Mouse (Mus musculus): Measurements from ENCODE around the gene Ptpn6. TPM values are rescaled to one million over a fixed set of nuclear protein-coding genes. Genes with fewer than 3 reads are reported as not detected.

The Ptpn6 gene
- polyA plus RNA-seq, 1 experiment from 2014 or later: 7.9 TPM

DNA sequence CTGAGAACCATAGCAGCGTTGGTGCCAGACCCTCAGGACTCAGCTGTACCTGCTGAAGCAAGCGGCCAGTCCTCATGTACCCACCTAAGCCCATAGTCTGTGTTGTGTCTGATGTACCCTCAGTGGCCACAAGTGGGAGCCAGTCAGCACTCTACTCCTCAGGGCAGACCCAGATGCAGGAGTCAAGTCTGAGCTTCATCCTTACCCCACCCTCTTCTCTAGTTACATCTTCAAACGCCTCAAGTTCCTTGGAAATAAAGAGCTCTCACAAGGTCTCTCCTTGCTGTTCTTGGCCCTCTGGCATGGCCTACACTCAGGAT lies 35.8 kb downstream of the Ptpn6 start:
- ATAC-seq (ENCODE audit: low FRiP score) (peak; percentile 73; the same call in 1 of the 2 replicates), DNase-seq (ENCODE audit: low spot score) (peak; percentile 76)
- H3K36me3 ChIP-seq (ENCODE audit: control insufficient read depth, insufficient read depth, low read length): peaks cover 18% of the 10 kb centered on the region
- H3K9ac ChIP-seq (ENCODE audit: low read depth, low read length): no peak overlapping the region
- H3K9me3 ChIP-seq (ENCODE audit: control insufficient read depth, low read length): no peaks in the 10 kb centered on the region
- no peaks in the 10 kb centered on the region for H3K27me3 ChIP-seq (ENCODE audit: control insufficient read depth, insufficient read depth, low read length)
- H3K4me3 ChIP-seq (ENCODE audit: low read depth, low read length): no peak overlapping the region
- H3K27ac ChIP-seq (ENCODE audit: low read depth, low read length): no peak overlapping the region
- no peaks in the 10 kb centered on the region for H3K4me1 ChIP-seq (replicated peaks; ENCODE audit: control insufficient read depth, insufficient read depth, low read length)
- 55% methylated on average over 3 of the region's 3 CpGs for WGBS
- H3K4me2 ChIP-seq (replicated peaks; ENCODE audit: low read depth, low read length): no peak overlapping the region

DNA sequence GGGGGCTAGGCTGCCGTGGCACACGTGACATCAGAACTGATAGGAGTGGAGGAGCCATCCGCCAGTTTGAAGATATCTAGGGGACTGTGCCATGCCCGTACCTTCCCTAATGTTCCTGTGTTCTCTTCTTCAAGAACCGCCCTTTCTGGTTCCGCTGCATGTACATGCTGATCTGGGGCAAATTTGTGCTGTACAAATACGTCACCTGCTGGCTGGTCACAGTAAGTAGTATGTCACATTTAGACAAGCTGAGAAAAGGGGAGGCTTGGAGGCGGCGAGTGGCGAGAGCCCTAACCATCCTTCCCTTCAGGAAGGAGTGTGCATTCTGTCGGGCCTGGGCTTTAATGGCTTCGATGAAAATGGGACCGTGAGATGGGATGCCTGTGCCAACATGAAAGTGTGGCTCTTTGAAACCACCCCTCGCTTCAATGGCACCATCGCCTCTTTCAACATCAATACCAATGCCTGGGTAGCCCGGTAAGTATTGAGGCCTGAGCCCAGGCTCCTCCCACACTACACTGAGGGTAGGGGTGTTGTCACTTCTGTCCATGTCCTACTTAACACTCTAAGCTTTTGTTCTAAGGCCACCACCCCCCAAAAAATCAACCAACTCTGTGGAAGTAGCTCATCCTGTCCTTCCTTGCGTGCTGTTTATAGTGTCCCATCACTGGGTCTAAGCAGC lies 36.3 kb downstream of the Ptpn6 start:
- WGBS: 94% methylated on average over 17 of the region's 17 CpGs
- H3K36me3 ChIP-seq (ENCODE audit: control insufficient read depth, insufficient read depth, low read length): peaks cover 18% of the 10 kb centered on the region

DNA sequence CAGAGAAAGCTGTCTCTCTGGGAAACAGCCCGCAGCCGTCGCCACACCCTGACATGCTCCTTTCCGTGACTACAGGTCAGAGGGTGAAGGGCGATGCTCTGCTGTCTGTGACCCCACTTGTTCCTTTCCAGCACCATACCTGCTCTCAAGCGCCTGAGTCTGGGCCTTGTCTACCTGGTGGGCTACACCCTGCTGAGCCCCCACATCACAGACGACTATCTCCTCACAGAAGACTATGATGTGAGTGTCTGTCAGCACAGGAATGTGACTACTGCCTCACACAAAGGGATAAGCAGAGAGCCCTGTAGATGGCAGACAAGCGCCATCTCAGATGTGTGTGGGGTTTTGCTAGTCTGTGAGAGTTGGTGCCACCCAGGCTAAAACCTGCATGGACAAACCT lies 37.2 kb downstream of the Ptpn6 start:
- no peaks in the 10 kb centered on the region for H3K4me1 ChIP-seq (replicated peaks; ENCODE audit: control insufficient read depth, insufficient read depth, low read length)
- no peak overlapping the region for H3K27ac ChIP-seq (ENCODE audit: low read depth, low read length)
- H3K4me3 ChIP-seq (ENCODE audit: low read depth, low read length): no peak overlapping the region
- H3K36me3 ChIP-seq (ENCODE audit: control insufficient read depth, insufficient read depth, low read length): peaks cover 18% of the 10 kb centered on the region
- DNase-seq (ENCODE audit: low spot score): no peak
- no peak overlapping the region for H3K4me2 ChIP-seq (replicated peaks; ENCODE audit: low read depth, low read length)
- 78% methylated on average over 8 of the region's 8 CpGs for WGBS
- H3K9me3 ChIP-seq (ENCODE audit: control insufficient read depth, low read length): no peaks in the 10 kb centered on the region
- peak; percentile 28; the same call in 1 of the 2 replicates for ATAC-seq (ENCODE audit: low FRiP score)
- no peaks in the 10 kb centered on the region for H3K27me3 ChIP-seq (ENCODE audit: control insufficient read depth, insufficient read depth, low read length)
- no peak overlapping the region for H3K9ac ChIP-seq (ENCODE audit: low read depth, low read length)

More for the DNA sequence above, 36.3 kb downstream of the Ptpn6 start:
- Histone ChIP-seq H3K27ac (ENCODE audit: low read depth, low read length) (no peak overlapping the region), H3K27me3 (ENCODE audit: control insufficient read depth, insufficient read depth, low read length) (no peaks in the 10 kb centered on the region), H3K9ac (ENCODE audit: low read depth, low read length) (no peak overlapping the region), H3K9me3 (ENCODE audit: control insufficient read depth, low read length) (no peaks in the 10 kb centered on the region), H3K4me3 (ENCODE audit: low read depth, low read length) (no peak overlapping the region), H3K4me2 (replicated peaks; ENCODE audit: low read depth, low read length) (no peak overlapping the region), H3K4me1 (replicated peaks; ENCODE audit: control insufficient read depth, insufficient read depth, low read length) (no peaks in the 10 kb centered on the region)
- DNase-seq (ENCODE audit: low spot score) (no peak), ATAC-seq (ENCODE audit: low FRiP score) (no peak; the same call in 1 of the 2 replicates)

DNA sequence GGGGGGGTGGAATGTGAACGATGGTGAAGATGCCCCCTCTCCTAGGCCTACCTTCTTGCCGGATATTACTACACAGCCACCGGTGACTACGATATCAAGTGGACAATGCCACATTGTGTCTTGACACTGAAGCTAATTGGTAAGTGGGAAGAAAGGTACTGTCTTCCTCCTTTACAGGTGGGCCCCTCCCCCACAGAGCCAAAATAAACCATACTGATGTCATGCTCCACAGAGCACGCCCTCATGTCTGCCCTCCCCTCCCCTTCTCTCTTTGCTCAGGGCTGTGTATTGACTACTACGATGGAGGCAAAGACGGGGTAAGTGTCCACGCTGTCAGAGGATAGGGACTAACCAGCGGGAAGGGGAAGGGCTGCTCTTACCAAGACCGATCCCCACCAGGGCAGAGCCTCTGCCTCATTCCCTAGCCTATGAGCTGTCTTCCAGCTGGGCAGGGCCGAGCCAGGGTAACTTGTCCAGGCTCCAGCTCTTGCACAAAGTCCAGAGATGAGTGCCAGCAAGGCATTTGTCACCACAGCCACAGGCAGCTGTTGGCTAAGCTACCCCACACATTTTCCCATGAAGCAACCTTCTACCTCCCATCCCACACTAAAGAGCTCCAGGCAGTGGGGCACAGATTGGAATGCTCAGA lies 38.4 kb downstream of the Ptpn6 start:
- ATAC-seq (ENCODE audit: low FRiP score): no peak
- WGBS: 85% methylated on average over 11 of the region's 11 CpGs
- no peaks in the 10 kb centered on the region for H3K4me1 ChIP-seq (replicated peaks; ENCODE audit: control insufficient read depth, insufficient read depth, low read length)
- H3K27me3 ChIP-seq (ENCODE audit: control insufficient read depth, insufficient read depth, low read length): no peaks in the 10 kb centered on the region
- no peak for DNase-seq (ENCODE audit: low spot score)
- H3K9me3 ChIP-seq (ENCODE audit: control insufficient read depth, low read length): no peaks in the 10 kb centered on the region
- no peak overlapping the region for H3K27ac ChIP-seq (ENCODE audit: low read depth, low read length)
- no peak overlapping the region for H3K9ac ChIP-seq (ENCODE audit: low read depth, low read length)
- no peak overlapping the region for H3K4me3 ChIP-seq (ENCODE audit: low read depth, low read length)
- H3K4me2 ChIP-seq (replicated peaks; ENCODE audit: low read depth, low read length): no peak overlapping the region
- H3K36me3 ChIP-seq (ENCODE audit: control insufficient read depth, insufficient read depth, low read length): peaks cover 12% of the 10 kb centered on the region

DNA sequence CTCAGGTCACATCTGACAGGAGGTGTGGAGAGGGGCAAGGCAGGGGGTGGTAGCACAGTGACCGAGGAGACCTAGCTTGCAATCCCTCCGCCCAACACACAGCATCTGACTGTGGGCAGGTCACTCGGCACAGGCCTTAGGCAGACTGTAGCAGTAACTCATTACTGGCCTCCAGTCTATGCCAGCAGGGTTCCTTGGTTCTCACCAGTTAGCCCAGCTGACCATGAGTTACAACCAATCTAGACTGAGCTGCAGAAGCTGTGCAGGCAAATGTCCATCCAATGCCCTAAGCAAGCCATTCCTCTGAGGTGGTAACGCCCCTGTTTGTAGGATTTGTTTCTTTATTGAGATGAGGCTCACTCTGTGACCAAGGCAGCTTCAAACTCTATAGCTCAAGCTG lies 39.1 kb downstream of the Ptpn6 start:
- Histone ChIP-seq H3K9me3 (ENCODE audit: control insufficient read depth, low read length) (no peaks in the 10 kb centered on the region), H3K9ac (ENCODE audit: low read depth, low read length) (no peak overlapping the region), H3K4me1 (replicated peaks; ENCODE audit: control insufficient read depth, insufficient read depth, low read length) (no peaks in the 10 kb centered on the region), H3K27ac (ENCODE audit: low read depth, low read length) (no peak overlapping the region), H3K4me3 (ENCODE audit: low read depth, low read length) (no peak overlapping the region), H3K36me3 (ENCODE audit: control insufficient read depth, insufficient read depth, low read length) (peaks cover 9% of the 10 kb centered on the region), H3K27me3 (ENCODE audit: control insufficient read depth, insufficient read depth, low read length) (no peaks in the 10 kb centered on the region), H3K4me2 (replicated peaks; ENCODE audit: low read depth, low read length) (no peak overlapping the region)
- no peak for ATAC-seq (ENCODE audit: low FRiP score)
- 84% methylated on average over 4 of the region's 4 CpGs for WGBS
- DNase-seq (ENCODE audit: low spot score): no peak

DNA sequence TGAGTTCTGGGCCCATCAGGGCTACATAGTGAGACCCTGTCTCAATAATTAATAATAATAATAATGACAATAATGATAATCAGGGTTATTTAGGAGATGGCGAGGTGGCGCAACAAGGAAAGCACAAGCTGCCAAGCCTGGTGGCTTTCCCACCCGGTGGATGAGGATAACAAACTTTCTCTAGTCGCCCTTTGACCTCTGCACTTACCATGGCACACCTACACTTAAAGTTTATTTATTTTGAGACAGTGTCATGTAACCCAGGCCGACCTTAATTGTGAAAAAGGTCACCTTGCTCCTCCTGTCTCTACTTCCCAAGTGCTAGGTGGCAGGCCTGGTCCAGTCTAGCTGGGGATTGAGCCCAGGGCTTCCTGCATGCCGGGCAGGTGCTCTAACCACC lies 39.8 kb downstream of the Ptpn6 start:
- H3K9ac ChIP-seq (ENCODE audit: low read depth, low read length): no peak overlapping the region
- DNase-seq (ENCODE audit: low spot score) (no peak), ATAC-seq (ENCODE audit: low FRiP score) (no peak)
- no peaks in the 10 kb centered on the region for H3K4me1 ChIP-seq (replicated peaks; ENCODE audit: control insufficient read depth, insufficient read depth, low read length)
- H3K4me2 ChIP-seq (replicated peaks; ENCODE audit: low read depth, low read length): no peak overlapping the region
- H3K27me3 ChIP-seq (ENCODE audit: control insufficient read depth, insufficient read depth, low read length): no peaks in the 10 kb centered on the region
- H3K9me3 ChIP-seq (ENCODE audit: control insufficient read depth, low read length): no peaks in the 10 kb centered on the region
- peaks cover 6% of the 10 kb centered on the region for H3K36me3 ChIP-seq (ENCODE audit: control insufficient read depth, insufficient read depth, low read length)
- no peak overlapping the region for H3K27ac ChIP-seq (ENCODE audit: low read depth, low read length)
- no peak overlapping the region for H3K4me3 ChIP-seq (ENCODE audit: low read depth, low read length)
- 89% methylated on average over 6 of the region's 6 CpGs for WGBS

DNA sequence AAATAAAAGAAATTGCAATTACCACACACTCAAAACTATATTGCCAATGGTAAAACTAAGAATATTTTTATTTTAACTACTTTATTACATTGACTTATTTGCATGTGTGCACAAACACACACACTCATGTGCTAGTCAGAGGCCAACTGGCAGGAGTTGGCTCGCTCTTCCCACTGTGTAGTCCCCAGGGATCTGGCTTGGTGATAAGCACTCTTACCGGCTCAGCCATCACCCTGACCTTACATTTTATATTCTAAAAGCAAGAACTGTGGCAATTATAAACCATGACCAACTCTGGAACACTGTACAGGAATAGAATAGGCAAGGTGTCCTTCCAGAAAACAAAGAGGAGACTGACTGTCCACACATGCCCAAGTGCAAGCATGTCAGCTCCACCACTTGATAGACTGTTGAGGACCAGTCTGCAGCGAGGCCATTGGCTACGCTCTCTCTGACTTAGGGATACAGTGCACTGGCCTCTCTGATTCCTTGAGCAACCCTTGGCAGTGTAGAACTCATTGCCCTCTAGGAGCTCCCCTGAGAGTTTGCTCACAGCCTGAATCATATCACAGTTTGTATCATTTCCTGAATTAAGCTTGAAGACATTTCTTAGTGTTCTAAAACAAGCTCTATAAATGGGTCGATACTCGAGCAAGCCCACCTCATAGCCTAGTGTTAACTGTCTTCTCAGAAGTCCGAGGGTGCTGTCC lies 41.9 kb downstream of the Ptpn6 start:
- no peak overlapping the region for H3K9ac ChIP-seq (ENCODE audit: low read depth, low read length)
- H3K36me3 ChIP-seq (ENCODE audit: control insufficient read depth, insufficient read depth, low read length): no peaks in the 10 kb centered on the region
- H3K4me2 ChIP-seq (replicated peaks; ENCODE audit: low read depth, low read length): no peak overlapping the region
- no peak overlapping the region for H3K4me3 ChIP-seq (ENCODE audit: low read depth, low read length)
- H3K27me3 ChIP-seq (ENCODE audit: control insufficient read depth, insufficient read depth, low read length): no peaks in the 10 kb centered on the region
- H3K9me3 ChIP-seq (ENCODE audit: control insufficient read depth, low read length): no peaks in the 10 kb centered on the region
- no peak for ATAC-seq (ENCODE audit: low FRiP score)
- no peaks in the 10 kb centered on the region for H3K4me1 ChIP-seq (replicated peaks; ENCODE audit: control insufficient read depth, insufficient read depth, low read length)
- H3K27ac ChIP-seq (ENCODE audit: low read depth, low read length): no peak overlapping the region
- WGBS: 91% methylated on average over 7 of the region's 7 CpGs
- DNase-seq (ENCODE audit: low spot score): no peak

DNA sequence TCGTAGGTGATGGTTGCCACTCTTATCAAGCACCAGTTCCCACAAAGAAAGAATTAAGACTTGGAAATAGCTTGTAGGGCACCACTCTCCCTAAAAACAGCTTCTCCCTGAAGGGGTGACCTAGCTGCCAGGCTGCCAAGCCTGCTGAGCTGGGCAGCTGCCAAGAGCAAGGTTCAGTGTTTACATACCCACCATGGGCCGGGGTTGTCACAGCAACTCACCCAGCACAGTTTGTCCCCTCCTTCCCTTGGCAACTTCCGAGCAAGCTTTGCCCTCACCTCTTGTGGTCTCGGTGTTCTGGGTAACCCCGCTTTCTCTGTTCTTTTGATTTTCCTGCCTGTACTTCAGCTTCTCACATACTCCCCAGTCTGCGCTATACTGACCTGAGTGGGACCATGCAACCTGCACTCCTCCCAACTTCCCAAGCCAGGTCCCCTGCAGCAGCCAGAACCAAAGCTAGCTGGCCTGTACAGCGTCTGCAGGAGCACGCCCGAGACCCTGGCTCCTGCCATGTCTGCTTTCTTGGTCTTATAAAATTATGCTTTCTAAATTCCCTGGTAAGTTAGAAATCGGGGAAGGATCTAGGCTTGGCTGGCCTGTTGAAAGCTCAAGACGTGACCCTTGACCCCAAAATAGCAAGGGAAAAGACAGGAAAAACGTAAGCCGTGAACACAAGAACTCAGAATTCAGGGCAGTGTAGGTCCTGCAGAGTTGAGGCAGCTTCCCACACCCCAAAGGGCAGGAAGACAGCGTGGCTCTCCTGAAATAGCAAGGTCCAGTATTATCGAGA lies 44.2 kb downstream of the Ptpn6 start:
- no peaks in the 10 kb centered on the region for H3K4me1 ChIP-seq (replicated peaks; ENCODE audit: control insufficient read depth, insufficient read depth, low read length)
- no peak overlapping the region for H3K4me3 ChIP-seq (ENCODE audit: low read depth, low read length)
- H3K4me2 ChIP-seq (replicated peaks; ENCODE audit: low read depth, low read length): no peak overlapping the region
- ATAC-seq (ENCODE audit: low FRiP score) (no peak), DNase-seq (ENCODE audit: low spot score) (no peak)
- H3K27me3 ChIP-seq (ENCODE audit: control insufficient read depth, insufficient read depth, low read length): no peaks in the 10 kb centered on the region
- no peak overlapping the region for H3K9ac ChIP-seq (ENCODE audit: low read depth, low read length)
- 75% methylated on average over 15 of the region's 15 CpGs for WGBS
- no peaks in the 10 kb centered on the region for H3K36me3 ChIP-seq (ENCODE audit: control insufficient read depth, insufficient read depth, low read length)
- H3K27ac ChIP-seq (ENCODE audit: low read depth, low read length): no peak overlapping the region
- no peaks in the 10 kb centered on the region for H3K9me3 ChIP-seq (ENCODE audit: control insufficient read depth, low read length)

Data from hindbrain, embryonic 11.5 days (tissue).